Mouse (Mus musculus) 416B (cell line): ENCODE data around the gene Slc35f6.
"Not testable (repeated sequence)": the region's sequence is repeated elsewhere in the genome, so short reads cannot be mapped to it uniquely, and the experiment has no call there.

Experiments used
- DNase-seq: peaks from one replicate; pipeline ENCODE4 v3.0.0; 2011; ENCODE audit warnings: low read depth

Gene Slc35f6

DNA sequence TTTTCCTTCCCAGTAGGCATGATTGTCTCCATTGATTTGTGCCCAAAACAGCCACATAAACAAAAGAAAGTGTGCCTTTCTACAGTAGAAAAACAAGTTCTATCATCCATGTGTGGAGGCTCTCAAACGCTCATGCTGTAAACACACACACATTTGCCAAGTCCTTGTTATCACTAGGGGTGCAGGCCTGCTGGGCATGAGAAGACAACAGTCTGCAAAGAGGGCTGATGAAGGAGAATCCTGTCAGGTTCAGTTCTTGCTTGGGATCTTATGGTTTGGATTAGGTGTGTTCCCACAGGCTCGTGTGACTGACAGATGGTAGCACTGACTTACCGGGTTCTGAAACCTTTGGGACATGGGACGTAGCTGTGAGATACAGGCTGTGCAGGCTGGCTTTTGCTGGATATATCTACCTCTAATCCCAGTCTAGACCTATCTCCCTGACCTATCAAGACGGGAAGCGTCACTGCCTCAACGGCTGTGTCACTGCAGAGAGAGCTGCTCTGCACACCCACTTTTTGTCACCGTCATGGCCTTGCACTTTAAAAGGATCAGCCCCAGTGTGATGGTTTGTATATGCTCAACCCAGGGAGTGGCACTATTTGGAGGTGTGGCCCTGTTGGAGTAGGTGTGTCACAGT lies 52.7 kb downstream of the Slc35f6 start:
- no peak for DNase-seq

DNA sequence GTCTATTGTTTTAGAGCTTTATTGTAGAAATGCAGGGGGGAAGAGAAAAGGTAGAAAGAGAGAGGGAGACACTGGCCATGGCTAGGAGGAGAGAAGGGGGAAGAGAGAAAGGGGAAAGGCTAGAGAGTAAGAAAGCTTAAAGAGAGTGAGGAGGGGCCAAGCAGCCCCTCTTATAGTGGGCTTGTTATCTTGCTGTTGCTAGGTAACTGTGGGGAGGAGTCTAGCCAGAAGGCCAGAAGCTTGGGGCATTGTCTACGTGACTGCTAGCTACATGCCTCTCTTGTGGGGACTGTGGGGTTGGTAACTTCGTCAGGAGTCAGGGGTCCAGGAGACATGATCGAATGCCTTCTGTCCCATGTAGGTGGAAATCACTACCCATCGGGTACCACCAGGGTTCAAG lies 53.6 kb downstream of the Slc35f6 start:
- not testable (repeated sequence) for DNase-seq

DNA sequence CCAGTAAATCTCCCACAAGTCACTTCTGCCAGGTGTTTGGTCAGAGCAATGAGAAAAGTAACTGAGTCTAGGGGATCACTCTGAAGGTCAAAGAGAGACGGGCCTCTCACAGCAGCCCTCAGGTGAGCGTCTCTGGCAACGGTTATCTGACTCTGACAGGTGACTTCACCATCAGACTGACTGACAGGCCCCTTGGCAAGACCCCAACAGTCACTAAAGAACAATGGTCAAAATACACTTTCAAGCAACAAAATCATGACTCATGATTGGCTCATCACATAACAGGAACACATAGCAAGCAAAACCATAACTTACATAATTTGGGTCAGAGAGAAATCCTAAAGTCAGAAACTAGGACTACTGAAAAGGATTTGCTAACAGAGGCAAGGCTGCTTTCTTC lies 54.1 kb downstream of the Slc35f6 start:
- DNase-seq, result peak; percentile 23
